Mouse (Mus musculus) embryo, embryonic 10.5 days (tissue): ENCODE results near the gene Tnni3k.

ENCODE experiments used
- DNase-seq: peaks from one replicate; pipeline ENCODE4 v3.0.0-alpha.2; 2015; ENCODE audit warnings: low spot score

The Tnni3k gene

GRCm38 (mm10) chr3:154825739-154826138, 229.5 kb downstream of the Tnni3k start:
- no peak for DNase-seq

DNA sequence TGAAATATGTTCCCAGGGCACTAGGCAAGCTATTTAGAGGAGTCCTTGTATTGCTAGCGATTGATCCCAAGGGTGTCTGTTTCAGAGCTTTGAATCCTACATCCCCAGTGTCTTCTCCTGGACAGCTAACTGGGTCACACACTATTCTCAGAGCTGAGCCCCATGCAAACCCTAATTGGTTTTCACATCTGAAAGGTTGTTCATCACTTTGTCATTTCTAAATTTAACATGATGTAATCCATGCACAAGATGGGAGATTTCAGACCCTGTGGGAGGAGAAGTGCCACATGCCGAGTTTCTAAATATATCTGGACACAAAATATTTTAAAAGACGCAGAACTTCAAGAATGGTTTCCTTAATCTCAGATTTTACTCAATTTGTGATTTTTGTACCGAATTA, 230.5 kb downstream of the Tnni3k start:
- no peak for DNase-seq

- DNase-seq: peak; percentile 84
These were observed 235.5 kb downstream of the Tnni3k start for GRCm38 (mm10) chr3:154819684-154820083.

DNA sequence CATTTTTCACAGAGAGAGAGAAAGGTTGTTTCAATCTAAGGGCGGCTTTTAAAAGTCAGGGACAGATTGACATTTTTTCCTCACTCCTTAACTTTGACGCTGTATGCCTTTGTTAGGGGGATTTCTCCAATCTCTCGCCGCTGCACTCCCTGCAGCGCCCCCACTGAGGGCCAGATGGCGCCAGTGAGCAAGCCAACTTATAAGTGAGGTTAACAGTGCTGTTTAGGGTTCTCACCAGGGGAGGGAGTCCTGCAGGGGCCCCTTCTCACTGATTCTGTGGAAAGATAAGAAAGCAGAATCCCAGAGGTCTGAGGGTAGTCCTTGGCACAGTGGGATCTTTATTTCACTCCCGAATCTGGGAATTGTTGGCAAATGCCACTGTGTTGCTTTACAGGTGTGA, 237.5 kb downstream of the Tnni3k start:
- peak; percentile 83 for DNase-seq

- peak; percentile 51 for DNase-seq
These were observed 238.2 kb downstream of the Tnni3k start for GRCm38 (mm10) chr3:154816801-154817625.

DNA sequence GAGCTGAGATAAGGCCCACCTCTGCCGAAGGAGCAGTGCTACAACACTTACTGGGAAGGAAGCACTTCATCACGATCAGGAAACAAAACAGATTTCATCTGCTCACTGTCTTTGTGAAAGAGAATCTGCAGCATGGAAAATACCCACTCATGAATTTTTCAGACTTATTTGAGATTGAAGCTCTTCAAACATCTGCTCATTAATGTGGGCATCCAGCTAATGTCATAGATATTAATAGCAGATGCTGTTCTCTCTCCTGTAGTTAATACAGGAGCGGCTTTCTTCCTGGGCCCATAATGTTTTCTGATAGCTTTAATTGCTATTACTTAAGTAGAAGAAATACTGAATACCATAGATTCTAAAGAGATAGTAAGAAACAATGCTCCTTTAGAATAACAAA, 239.0 kb downstream of the Tnni3k start:
- DNase-seq: no peak

DNA sequence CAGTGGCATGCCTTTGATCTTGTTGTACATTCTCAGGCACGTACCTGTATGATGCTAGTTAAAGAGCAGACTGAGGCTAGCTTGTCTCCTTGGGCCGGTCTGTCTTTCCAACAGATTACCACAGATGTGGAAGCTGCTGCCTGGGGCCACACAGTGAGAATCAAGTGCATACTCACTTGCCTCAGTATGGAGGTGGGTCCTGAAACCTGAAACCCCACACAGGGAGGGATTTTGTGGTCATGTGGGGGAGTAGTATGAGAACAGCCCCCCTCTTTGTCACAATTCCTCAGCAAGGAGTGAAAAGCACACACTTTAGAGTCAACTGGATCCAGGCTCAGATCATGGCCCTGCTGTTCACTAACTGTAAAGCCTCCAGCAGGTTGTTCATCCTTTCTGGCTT, 239.6 kb downstream of the Tnni3k start:
- DNase-seq: no peak

GRCm38 (mm10) chr3:154812893-154813292, 242.3 kb downstream of the Tnni3k start:
- DNase-seq: no peak

GRCm38 (mm10) chr3:154811833-154812232, 243.4 kb downstream of the Tnni3k start:
- DNase-seq: no peak

- no peak for DNase-seq
These were observed 243.9 kb downstream of the Tnni3k start for GRCm38 (mm10) chr3:154811281-154811680.

DNA sequence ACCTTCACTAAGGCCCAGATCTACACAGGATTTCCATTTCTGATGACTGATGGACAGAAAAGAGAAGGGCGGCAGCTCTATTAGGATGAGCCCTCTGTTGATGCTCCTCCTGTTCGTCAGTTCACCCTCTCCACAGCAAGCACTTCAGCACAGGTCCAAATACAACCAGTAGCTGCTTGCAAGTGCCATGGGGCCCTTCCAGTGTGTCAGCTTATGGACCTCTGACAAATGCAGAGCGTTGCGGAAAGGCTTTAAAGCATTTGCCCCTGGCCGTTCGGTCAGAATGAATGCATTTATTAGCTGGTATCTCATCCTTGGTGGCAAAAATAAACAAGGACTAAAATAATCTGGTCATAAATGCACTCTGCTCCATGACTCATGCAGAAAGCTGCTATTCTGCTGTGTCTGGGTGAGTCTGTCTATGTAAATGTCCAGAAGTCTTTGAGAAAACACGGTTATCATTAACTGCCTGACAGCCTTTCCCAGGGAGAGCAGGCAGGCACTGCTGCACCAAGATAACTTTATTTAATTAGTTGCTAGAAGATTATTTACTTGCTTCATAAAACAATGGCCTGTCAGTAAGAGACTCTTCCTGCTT, 244.8 kb downstream of the Tnni3k start:
- no peak for DNase-seq

- peak; percentile 63 for DNase-seq
These were observed 248.6 kb downstream of the Tnni3k start for GRCm38 (mm10) chr3:154806626-154807025.

DNA sequence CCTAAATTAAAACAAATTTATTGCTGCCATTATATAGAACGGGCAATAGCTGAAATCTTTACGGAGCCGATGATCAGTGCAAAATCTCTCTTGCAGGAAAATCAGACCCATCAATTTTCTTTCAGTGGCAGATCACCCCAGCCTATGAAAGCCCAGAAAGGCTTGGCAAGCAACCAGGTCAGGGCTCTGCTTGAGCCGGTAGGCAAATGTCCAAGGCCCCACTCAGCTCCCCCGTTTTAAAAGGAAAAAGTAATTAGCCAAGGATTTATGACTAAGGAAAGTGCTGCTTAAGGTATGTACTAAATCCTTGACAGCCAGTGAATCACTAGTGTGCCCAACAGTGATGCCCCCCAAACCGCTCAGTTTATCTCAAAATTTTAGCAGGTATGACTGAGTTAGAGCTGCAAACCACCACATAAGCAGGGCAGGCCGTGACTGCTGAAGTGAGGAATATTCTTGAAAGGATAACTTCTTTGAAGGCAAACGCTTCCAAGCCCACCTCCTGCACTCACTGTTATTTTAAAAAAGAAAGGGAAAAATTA, 254.2 kb downstream of the Tnni3k start:
- no peak for DNase-seq

DNA sequence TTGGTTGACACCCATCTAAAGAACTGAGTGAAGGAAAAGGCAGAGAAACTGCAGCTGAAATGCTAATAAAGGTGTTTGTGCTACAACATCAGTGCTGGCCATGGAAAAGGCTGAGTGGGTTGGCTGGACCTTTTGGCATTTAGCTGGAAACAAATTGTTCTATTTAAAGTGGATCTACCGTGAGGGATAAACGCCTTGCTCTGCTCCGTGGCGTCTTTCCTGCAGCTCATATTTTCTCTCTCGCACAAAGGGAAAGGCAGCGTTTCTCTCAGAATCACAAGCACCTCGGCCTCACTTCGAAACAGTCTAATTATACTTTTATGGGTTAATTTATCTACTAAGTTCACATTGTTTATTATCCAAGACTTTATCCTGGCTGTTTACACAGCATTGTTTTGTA, 254.8 kb downstream of the Tnni3k start:
- DNase-seq: no peak

DNA sequence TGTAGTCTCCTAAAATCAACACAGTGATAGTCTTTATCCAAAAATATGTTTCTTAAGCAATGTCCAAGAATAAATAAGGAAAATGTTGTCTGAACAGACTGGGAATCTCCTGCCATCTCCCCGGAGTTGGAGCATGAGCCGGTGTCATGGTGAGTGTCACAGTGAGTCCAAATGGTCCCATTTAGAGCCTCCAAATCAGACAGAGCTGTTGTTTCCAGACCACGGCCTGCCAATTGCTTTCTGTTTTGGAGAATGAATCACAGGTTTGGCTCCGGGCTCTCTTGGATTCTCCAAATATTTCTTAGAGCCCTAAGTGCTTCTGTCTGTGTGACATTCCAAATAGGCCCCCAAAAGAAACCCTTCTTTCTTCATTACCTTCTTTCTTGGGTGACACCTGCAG, 256.4 kb downstream of the Tnni3k start:
- no peak for DNase-seq

- DNase-seq: no peak
These were observed 261.6 kb downstream of the Tnni3k start for GRCm38 (mm10) chr3:154793571-154793970.

DNA sequence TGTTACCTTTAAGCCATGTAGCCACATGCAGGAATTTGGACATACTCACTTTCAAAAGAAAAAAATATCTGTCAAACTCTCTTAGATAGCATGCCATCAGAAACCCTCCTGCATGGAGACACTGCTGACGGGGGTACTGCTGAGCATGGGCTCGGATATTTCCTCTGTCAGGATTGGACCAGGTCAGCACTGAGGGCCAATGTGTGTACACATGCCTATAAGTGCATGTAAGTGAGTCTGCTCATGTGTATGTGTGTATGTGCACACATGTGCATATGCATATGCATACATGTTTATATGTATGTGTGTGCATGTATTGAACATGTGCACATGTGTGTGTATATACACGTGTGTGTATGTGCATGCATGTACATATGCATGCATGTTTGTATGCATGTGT, 267.6 kb downstream of the Tnni3k start:
- no peak for DNase-seq

GRCm38 (mm10) chr3:154786354-154786753, 268.9 kb downstream of the Tnni3k start:
- DNase-seq: no peak

GRCm38 (mm10) chr3:154778836-154779595, 276.2 kb downstream of the Tnni3k start:
- DNase-seq: peak; percentile 3

- DNase-seq: no peak
These were observed 283.6 kb downstream of the Tnni3k start for GRCm38 (mm10) chr3:154771651-154772050.

DNA sequence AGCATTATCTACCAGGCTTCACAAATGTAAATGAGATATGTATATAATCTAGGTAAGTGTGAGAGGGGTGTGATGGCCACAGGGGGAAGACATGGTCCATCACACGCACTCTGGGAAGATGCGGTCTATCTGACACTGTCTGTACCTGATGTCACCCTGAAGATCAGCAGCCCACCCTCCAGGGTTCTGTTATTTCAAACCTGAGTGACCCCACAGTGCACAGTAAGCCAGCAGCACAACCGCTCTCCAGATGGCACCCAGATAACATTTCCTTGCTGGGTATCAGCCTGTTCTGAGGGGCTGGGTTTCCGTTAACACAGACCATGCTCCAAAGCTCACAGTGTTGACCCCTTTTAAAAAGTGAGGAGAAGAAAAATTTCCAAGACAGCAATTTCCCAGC, 288.9 kb downstream of the Tnni3k start:
- DNase-seq: no peak

- DNase-seq: no peak
These were observed 291.1 kb downstream of the Tnni3k start for GRCm38 (mm10) chr3:154764115-154764514.

GRCm38 (mm10) chr3:154763374-154763773, 291.8 kb downstream of the Tnni3k start:
- no peak for DNase-seq
